In genomic region chr12:77076678-77077077, GRCm38 (mm10) we compare ENCODE assay signal across 35 mouse cellular contexts.
"Had no signal": no experiment of that assay in that cellular context is flagged by ENCODE, and none has a peak within 500 bp of the region (broad histone marks: within the 10 kb centered on the region; RNA-seq: fewer than 3 reads in every experiment).

No protein-coding gene starts in this region.

- H3K4me3 ChIP-seq: heart, embryonic 10.5 days; heart, embryonic 12.5 days; heart, embryonic 13.5 days; heart, embryonic 15.5 days; hindbrain, embryonic 10.5 days; hindbrain, embryonic 12.5 days; hindbrain, embryonic 13.5 days; hindbrain, embryonic 15.5 days; intestine, embryonic 15.5 days; kidney, embryonic 15.5 days; layer of hippocampus, adult 2 months had no signal

- ATAC-seq: hindbrain, embryonic 16.5 days; hindbrain, postnatal 0 days; inflammation-experienced regulatory T-cells, adult 6 months; intestine, embryonic 15.5 days; intestine, embryonic 16.5 days; intestine, postnatal 0 days had no signal

- H3K27ac ChIP-seq: heart, embryonic 10.5 days; heart, embryonic 13.5 days; heart, embryonic 15.5 days; hindbrain, embryonic 10.5 days; hindbrain, embryonic 12.5 days; hindbrain, embryonic 13.5 days; hindbrain, embryonic 14.5 days; hindbrain, embryonic 15.5 days; hindbrain, postnatal 0 days; intestine, embryonic 15.5 days; kidney, embryonic 15.5 days; kidney, postnatal 0 days; layer of hippocampus, adult 2 months had no signal

- H3K9me3 ChIP-seq: heart, embryonic 10.5 days; heart, embryonic 12.5 days; heart, embryonic 13.5 days; heart, embryonic 15.5 days; hindbrain, embryonic 10.5 days; hindbrain, embryonic 12.5 days; hindbrain, embryonic 13.5 days; hindbrain, embryonic 15.5 days; intestine, embryonic 15.5 days; kidney, embryonic 15.5 days had no signal

- H3K27me3 ChIP-seq: heart, embryonic 12.5 days; heart, embryonic 13.5 days; heart, embryonic 15.5 days; hindbrain, embryonic 12.5 days; hindbrain, embryonic 13.5 days; hindbrain, embryonic 15.5 days; intestine, embryonic 15.5 days; kidney, embryonic 15.5 days had no signal

- H3K36me3 ChIP-seq: heart, embryonic 10.5 days; heart, embryonic 12.5 days; heart, embryonic 13.5 days; heart, embryonic 15.5 days; hindbrain, embryonic 10.5 days; hindbrain, embryonic 12.5 days; hindbrain, embryonic 13.5 days; hindbrain, embryonic 15.5 days; intestine, embryonic 15.5 days; kidney, embryonic 15.5 days had no signal

- H3K9ac ChIP-seq: heart, embryonic 12.5 days; heart, embryonic 13.5 days; heart, embryonic 15.5 days; hindbrain, embryonic 12.5 days; hindbrain, embryonic 13.5 days; hindbrain, embryonic 14.5 days; hindbrain, embryonic 15.5 days; intestine, embryonic 15.5 days; kidney, embryonic 15.5 days had no signal

- H3K4me2 ChIP-seq: heart, embryonic 11.5 days; heart, embryonic 12.5 days; heart, embryonic 13.5 days; heart, embryonic 15.5 days; hindbrain, embryonic 12.5 days; hindbrain, embryonic 13.5 days; hindbrain, embryonic 14.5 days; hindbrain, embryonic 15.5 days; intestine, embryonic 15.5 days; kidney, embryonic 15.5 days had no signal

- DNase-seq: heart, postnatal 10 days; heart, postnatal 14 days; heart, postnatal 36 days; heart, postnatal 4 days; kidney, adult 11 months; kidney, adult 18-20 months; kidney, adult 2 months; kidney, adult 8-10 months; kidney, adult 9 months; kidney, postnatal 10 days; kidney, postnatal 14 days; kidney, postnatal 25 days; kidney, postnatal 36 days; kidney, postnatal 4 days; layer of hippocampus, adult 9-11 months; layer of hippocampus, postnatal 36 days had no signal

- H3K4me1 ChIP-seq: heart, embryonic 10.5 days; heart, embryonic 12.5 days; heart, embryonic 13.5 days; heart, embryonic 15.5 days; hindbrain, embryonic 10.5 days; hindbrain, embryonic 12.5 days; hindbrain, embryonic 13.5 days; hindbrain, embryonic 15.5 days; intestine, embryonic 15.5 days; kidney, embryonic 15.5 days had no signal
